Mouse (Mus musculus): ENCODE measurements at regions not wholly inside any gene's neighbourhood (a gene's known extent, or its start where the extent isn't known, plus 50 kb on each side); places are given as distances from the start of the nearest gene placed in this dataset.

- in situ Hi-C loops (cut with MboI, MseI) = no loop called here
Measured at GRCm38 (mm10) chr8:80117328-80117727, 59.5 kb upstream of the Hhip start.
